Mouse (Mus musculus) kidney, adult 2 months (tissue): ENCODE measurements around the gene Apoc3.

Experiments used
- CTCF ChIP-seq: fragments of 200-500 bp; conservative IDR thresholded peaks from 2 replicates; pipeline ENCODE4 v1.5.1; 2011; ENCODE audit warnings: low read depth, mild to moderate bottlenecking, control low read depth, low read length, moderate library complexity, mixed read lengths; ENCODE audit not compliant: insufficient read depth, insufficient read length
- POLR2A ChIP-seq: fragments of 200-500 bp; IDR thresholded peaks from one replicate; pipeline ENCODE4 v1.6.1; 2011; ENCODE audit warnings: low read depth, low read length, control low read depth

GRCm38 (mm10) chr9:46235596-46235648 lies at the start of gene Apoc3:
- TF ChIP-seq CTCF (no peak), POLR2A (no peak)
